Comparison of ENCODE assay signal across 12 mouse cellular contexts in the genomic region with DNA sequence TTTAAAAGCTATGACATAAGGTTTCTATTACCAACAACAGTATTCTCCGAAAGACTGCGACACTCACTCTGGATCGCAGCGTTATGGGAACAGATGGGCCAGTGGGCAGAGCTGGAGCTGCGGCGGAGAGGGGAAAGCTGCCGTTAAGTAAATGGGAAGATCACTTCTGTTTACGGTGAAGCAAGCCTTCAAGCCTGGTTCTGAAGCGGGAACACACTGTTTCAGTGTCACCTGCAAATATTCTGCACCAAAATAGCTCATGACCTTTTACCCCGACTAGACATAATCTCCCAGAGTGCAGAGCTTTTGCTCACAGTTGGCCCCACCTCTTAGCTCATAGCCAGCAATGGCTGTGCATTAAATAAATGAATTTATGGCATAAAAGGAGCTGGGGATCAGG.
A peak's percentile ranks its signal among the peaks of the same experiment; 100 is the strongest.
DNase-seq lines count a peak whose midpoint lies in the region; ATAC-seq and TF ChIP-seq lines count a peak whose summit lies in the region.
"Had no signal": no experiment of that assay in that cellular context is flagged by ENCODE, and none has a peak within 500 bp of the region (broad histone marks: within the 10 kb centered on the region; RNA-seq: fewer than 3 reads in every experiment).

No protein-coding gene starts in this region.

- no peaks in the 10 kb centered on the region for H3K27me3 ChIP-seq in limb, embryonic 11.5 days (ENCODE audit: control insufficient read depth, insufficient read depth, low read length)
- no peaks in the 10 kb centered on the region for H3K27me3 ChIP-seq in limb, embryonic 10.5 days (ENCODE audit: low read depth, poor library complexity, severe bottlenecking)
- H3K27me3 ChIP-seq in stomach, postnatal 0 days (ENCODE audit: control insufficient read depth, insufficient read depth, low read length) = no peaks in the 10 kb centered on the region
- H3K27me3 ChIP-seq in neural tube, embryonic 15.5 days (replicated peaks) = no peaks in the 10 kb centered on the region
- H3K27me3 ChIP-seq: stomach, embryonic 15.5 days had no signal

- no peaks in the 10 kb centered on the region for H3K36me3 ChIP-seq in limb, embryonic 11.5 days (ENCODE audit: control insufficient read depth, insufficient read depth, low read length)
- H3K36me3 ChIP-seq in limb, embryonic 10.5 days = no peaks in the 10 kb centered on the region
- no peaks in the 10 kb centered on the region for H3K36me3 ChIP-seq in stomach, postnatal 0 days (ENCODE audit: control insufficient read depth, insufficient read depth, low read length)
- H3K36me3 ChIP-seq in neural tube, embryonic 15.5 days = no peaks in the 10 kb centered on the region
- H3K36me3 ChIP-seq: stomach, embryonic 15.5 days had no signal

- no peak overlapping the region for H3K9ac ChIP-seq in limb, embryonic 11.5 days (ENCODE audit: low read length)
- no peak overlapping the region for H3K9ac ChIP-seq in stomach, postnatal 0 days (ENCODE audit: low read length)
- no peak overlapping the region for H3K9ac ChIP-seq in neural tube, embryonic 15.5 days (replicated peaks)
- H3K9ac ChIP-seq: stomach, embryonic 15.5 days had no signal

- intact Hi-C loops in left cerebral cortex, adult 2 months (cut with DNase I) = no loop called here

- DNase-seq in frontal cortex, adult 2 months (ENCODE audit: extremely low spot score in 1 of 2, low spot score in 1 of 2) = peak; percentile 39 to 77
- DNase-seq in frontal cortex, postnatal 10 days (ENCODE audit: low spot score in 2 of 2) = no peak
- no peak for DNase-seq in limb, embryonic 11.5 days (ENCODE audit: low spot score)
- no peak for DNase-seq in limb, embryonic 10.5 days (ENCODE audit: low spot score)
- DNase-seq in left cerebral cortex, adult 2 months (ENCODE audit: extremely low spot score in 1 of 2, low spot score in 2 of 2) = peak; percentile 27 to 57
- peak; percentile 59 for DNase-seq in right cerebral cortex, postnatal 25 days
- no peak for DNase-seq in stomach, postnatal 0 days (ENCODE audit: low spot score)

- ATAC-seq in limb, embryonic 11.5 days (ENCODE audit: insufficient number of reproducible peaks, low FRiP score, low TSS enrichment, low read depth) = no peak
- ATAC-seq in stomach, postnatal 0 days (ENCODE audit: low FRiP score, low TSS enrichment) = no peak
- no peak for ATAC-seq in neural tube, embryonic 15.5 days (ENCODE audit: low FRiP score)
- ATAC-seq: forebrain, embryonic 16.5 days; hindbrain, postnatal 0 days had no signal

- no peak for TF ChIP-seq EP300 in stomach, postnatal 0 days (optimal IDR thresholded peaks at IDR 0.05)

- no peaks in the 10 kb centered on the region for H3K9me3 ChIP-seq in limb, embryonic 11.5 days (ENCODE audit: control insufficient read depth, low read length)
- H3K9me3 ChIP-seq in limb, embryonic 10.5 days (replicated peaks) = no peaks in the 10 kb centered on the region
- H3K9me3 ChIP-seq in stomach, postnatal 0 days (ENCODE audit: control insufficient read depth, low read length) = no peaks in the 10 kb centered on the region
- H3K9me3 ChIP-seq in neural tube, embryonic 15.5 days (replicated peaks) = no peaks in the 10 kb centered on the region
- H3K9me3 ChIP-seq: stomach, embryonic 15.5 days had no signal

- H3K4me3 ChIP-seq in limb, embryonic 11.5 days (ENCODE audit: low read depth, low read length) = no peak overlapping the region
- no peak overlapping the region for H3K4me3 ChIP-seq in limb, embryonic 10.5 days
- no peak overlapping the region for H3K4me3 ChIP-seq in left cerebral cortex, adult 2 months
- H3K4me3 ChIP-seq in stomach, postnatal 0 days (ENCODE audit: low read depth, low read length) = no peak overlapping the region
- H3K4me3 ChIP-seq in neural tube, embryonic 15.5 days (replicated peaks) = no peak overlapping the region
- H3K4me3 ChIP-seq: stomach, embryonic 15.5 days had no signal

- 0 out of 2 replicates have a peak overlapping the region, but pooled peaks have one; percentile 10 for H3K4me2 ChIP-seq in limb, embryonic 11.5 days (ENCODE audit: low read depth, severe bottlenecking)
- H3K4me2 ChIP-seq in stomach, postnatal 0 days (replicated peaks; ENCODE audit: low read depth) = no peak overlapping the region
- H3K4me2 ChIP-seq in neural tube, embryonic 15.5 days = no peak overlapping the region
- H3K4me2 ChIP-seq: midbrain, embryonic 11.5 days; stomach, embryonic 15.5 days had no signal

- 41% methylated on average over 10 of the region's 10 CpGs for WGBS in limb, embryonic 11.5 days
- WGBS in limb, embryonic 10.5 days = 58% methylated on average over 10 of the region's 10 CpGs
- 61% methylated on average over 10 of the region's 10 CpGs for WGBS in stomach, postnatal 0 days
- WGBS in neural tube, embryonic 15.5 days = 66% methylated on average over 10 of the region's 10 CpGs

- peaks cover 7% of the 10 kb centered on the region; the same call in 1 of the 2 replicates for H3K4me1 ChIP-seq in limb, embryonic 11.5 days (ENCODE audit: control insufficient read depth, insufficient read depth, low read length)
- peaks cover 13% of the 10 kb centered on the region for H3K4me1 ChIP-seq in limb, embryonic 10.5 days
- H3K4me1 ChIP-seq in stomach, postnatal 0 days (replicated peaks; ENCODE audit: control insufficient read depth, insufficient read depth) = no peaks in the 10 kb centered on the region
- H3K4me1 ChIP-seq in neural tube, embryonic 15.5 days = peaks cover 7% of the 10 kb centered on the region; the same call in 1 of the 2 replicates
- H3K4me1 ChIP-seq: stomach, embryonic 15.5 days had no signal

- TF ChIP-seq CTCF in left cerebral cortex, adult 2 months (IDR thresholded peaks at IDR 0.05) = no peak
- TF ChIP-seq CTCF in stomach, postnatal 0 days (IDR thresholded peaks at IDR 0.05; ENCODE audit: low read depth) = no peak

- H3K27ac ChIP-seq in limb, embryonic 11.5 days (replicated peaks; ENCODE audit: low read depth, low read length) = no peak overlapping the region
- no peak overlapping the region for H3K27ac ChIP-seq in limb, embryonic 10.5 days
- H3K27ac ChIP-seq in left cerebral cortex, adult 2 months = no peak overlapping the region
- no peak overlapping the region for H3K27ac ChIP-seq in stomach, postnatal 0 days (replicated peaks)
- no peak overlapping the region for H3K27ac ChIP-seq in neural tube, embryonic 15.5 days (replicated peaks)
- H3K27ac ChIP-seq: hindbrain, postnatal 0 days; stomach, embryonic 15.5 days had no signal

Comparison
In these comparisons a context has a peak if more than half of its experiments do, and no peak if none do; other contexts are left out.
1. DNase-seq: peak in frontal cortex, adult 2 months (2 of 2), left cerebral cortex, adult 2 months (2 of 2) and right cerebral cortex, postnatal 25 days (single experiment); none in frontal cortex, postnatal 10 days (0 of 2), limb, embryonic 11.5 days (single experiment), limb, embryonic 10.5 days (single experiment) and stomach, postnatal 0 days (single experiment).